Mouse (Mus musculus) liver, embryonic 14.5 days (tissue): ENCODE measurements at regions not wholly inside any gene's neighbourhood (a gene's known extent, or its start where the extent isn't known, plus 50 kb on each side); places are given as distances from the start of the nearest gene placed in this dataset.

Source experiments
- ATAC-seq: fragments of 200-750 bp; cut with Nextera tagmentation; 2 replicates; pipeline ENCODE4 v1.8.0; 2017; ENCODE audit warnings: moderate number of reproducible peaks, mild to moderate bottlenecking, moderate library complexity; ENCODE audit not compliant: insufficient read depth
- DNase-seq, 3 experiments: peaks; one replicate each; pipeline ENCODE4 v3.0.0-alpha.2; 2012 to 2013; ENCODE audit warnings: low read depth in 3 of 3, low spot score in 3 of 3
- H3K27ac ChIP-seq: fragments of 300-500 bp; sonication (generic); 2 replicates; pipeline ENCODE4 v1.5.1; 2014; ENCODE audit warnings: moderate library complexity, mild to moderate bottlenecking, control low read depth, inconsistent platforms
- H3K27me3 ChIP-seq: fragments of 300-500 bp; sonication (generic); 2 replicates; pipeline ENCODE4 v1.6.1; 2014; ENCODE audit warnings: mild to moderate bottlenecking, low read length, moderate library complexity; ENCODE audit not compliant: control insufficient read depth, insufficient read depth
- H3K36me3 ChIP-seq: fragments of 300-500 bp; sonication (generic); replicated peaks from 2 replicates; pipeline ENCODE4 v1.6.1; 2014; ENCODE audit warnings: low read depth; ENCODE audit not compliant: control insufficient read depth, insufficient read depth
- H3K4me1 ChIP-seq, 2 experiments: fragments of 200-500 bp in 1 of 2; fragments of 300-500 bp in 1 of 2; sonication (generic) in 1 of 2; replicated peaks; 2 replicates each; pipeline ENCODE4 v1.6.1; 2012 to 2014; ENCODE audit warnings: antibody characterized with exemption in 1 of 2, inconsistent platforms in 1 of 2, low read length in 1 of 2; ENCODE audit not compliant: control insufficient read depth in 2 of 2, insufficient read depth in 2 of 2
- H3K4me2 ChIP-seq: fragments of 300-500 bp; sonication (generic); 2 replicates; pipeline ENCODE4 v1.6.1; 2014; ENCODE audit warnings: low read depth, mild to moderate bottlenecking, control low read depth, moderate library complexity
- H3K4me3 ChIP-seq, 2 experiments: fragments of 200-500 bp in 1 of 2; fragments of 300-500 bp in 1 of 2; sonication (generic) in 1 of 2; 2 replicates each; pipeline ENCODE4 v1.5.1; 2012 to 2014; ENCODE audit warnings: low read depth in 2 of 2, low read length in 2 of 2, mild to moderate bottlenecking in 2 of 2, control low read depth in 1 of 2, inconsistent platforms in 1 of 2, moderate library complexity in 1 of 2; ENCODE audit not compliant: insufficient read depth in 1 of 2
- H3K9ac ChIP-seq: fragments of 300-500 bp; sonication (generic); replicated peaks from 2 replicates; pipeline ENCODE4 v1.6.1; 2014; ENCODE audit warnings: mild to moderate bottlenecking, control low read depth, moderate library complexity
- H3K9me3 ChIP-seq: fragments of 300-500 bp; sonication (generic); 2 replicates; pipeline ENCODE4 v1.6.1; 2016; ENCODE audit warnings: low read length, mixed read lengths; ENCODE audit not compliant: control insufficient read depth
- CTCF ChIP-seq: IDR thresholded peaks from 2 replicates; pipeline ENCODE4 v1.5.1; 2016; ENCODE audit warnings: antibody characterized with exemption, low read depth, control low read depth
- EP300 ChIP-seq: IDR thresholded peaks from 2 replicates; pipeline ENCODE4 v1.6.1; 2016; ENCODE audit warnings: antibody characterized with exemption, low read depth
- WGBS: fragments of 180-500 bp; shearing (Covaris S2); extraction: QIAGEN DNeasy Blood & Tissue Kit; methylation state at CpG from one replicate; pipeline ENCODE4 v1.1.7; 2014; ENCODE audit not compliant: insufficient replicate concordance; 5-methylcytosine and 5-hydroxymethylcytosine counted together

GRCm38 (mm10) chr15:87383551-87384265, 160.4 kb upstream of the Fam19a5 start:
- H3K27ac ChIP-seq, result no peak overlapping the region
- H3K9ac ChIP-seq, result no peak overlapping the region
- DNase-seq (no peak), ATAC-seq (no peak)
- no peaks in the 10 kb centered on the region for H3K27me3 ChIP-seq
- no peak for TF ChIP-seq CTCF
- no peak for TF ChIP-seq EP300
- H3K9me3 ChIP-seq, result no peaks in the 10 kb centered on the region
- 47% methylated on average over 6 of the region's 6 CpGs for WGBS
- H3K4me1 ChIP-seq, result no peaks in the 10 kb centered on the region
- H3K4me3 ChIP-seq, result no peak overlapping the region
- no peak overlapping the region for H3K4me2 ChIP-seq
- no peaks in the 10 kb centered on the region for H3K36me3 ChIP-seq

- Histone ChIP-seq H3K27me3 (no peaks in the 10 kb centered on the region), H3K4me3 (no peak overlapping the region), H3K9ac (no peak overlapping the region), H3K4me2 (no peak overlapping the region), H3K27ac (no peak overlapping the region), H3K36me3 (no peaks in the 10 kb centered on the region), H3K9me3 (no peaks in the 10 kb centered on the region), H3K4me1 (no peaks in the 10 kb centered on the region)
- TF ChIP-seq CTCF (no peak), EP300 (no peak)
- 63% methylated on average over 13 of the region's 13 CpGs for WGBS
- ATAC-seq (no peak), DNase-seq (no peak)
These were observed 159.6 kb upstream of the Fam19a5 start for GRCm38 (mm10) chr15:87384279-87385066.

- no peak overlapping the region for H3K4me3 ChIP-seq
- TF ChIP-seq EP300, result no peak
- TF ChIP-seq CTCF, result no peak
- H3K9ac ChIP-seq, result no peak overlapping the region
- 70% methylated on average over 6 of the region's 6 CpGs for WGBS
- H3K4me2 ChIP-seq, result no peak overlapping the region
- DNase-seq (no peak), ATAC-seq (no peak)
- no peaks in the 10 kb centered on the region for H3K36me3 ChIP-seq
- H3K27ac ChIP-seq, result no peak overlapping the region
- H3K4me1 ChIP-seq, result no peaks in the 10 kb centered on the region
- no peaks in the 10 kb centered on the region for H3K27me3 ChIP-seq
- no peaks in the 10 kb centered on the region for H3K9me3 ChIP-seq
These were observed 157.6 kb upstream of the Fam19a5 start for GRCm38 (mm10) chr15:87386513-87386983.

- H3K27ac ChIP-seq, result no peak overlapping the region
- no peaks in the 10 kb centered on the region for H3K9me3 ChIP-seq
These were observed 152.7 kb upstream of the Fam19a5 start for GRCm38 (mm10) chr15:87391395-87391794.

GRCm38 (mm10) chr15:87398396-87398795, 145.7 kb upstream of the Fam19a5 start:
- no peak overlapping the region for H3K4me2 ChIP-seq
- H3K4me3 ChIP-seq, result no peak overlapping the region
- DNase-seq, result no peak
- no peak for TF ChIP-seq EP300
- TF ChIP-seq CTCF, result no peak
- H3K4me1 ChIP-seq, result no peaks in the 10 kb centered on the region
- no peak overlapping the region for H3K27ac ChIP-seq
- ATAC-seq, result no peak
- no peak overlapping the region for H3K9ac ChIP-seq
- H3K27me3 ChIP-seq, result no peaks in the 10 kb centered on the region
- H3K36me3 ChIP-seq, result no peaks in the 10 kb centered on the region
- WGBS, result 38% methylated on average over 4 of the region's 4 CpGs
- H3K9me3 ChIP-seq, result no peaks in the 10 kb centered on the region

More at GRCm38 (mm10) chr15:87391395-87391794, 152.7 kb upstream of the Fam19a5 start:
- no peak overlapping the region for H3K9ac ChIP-seq
- DNase-seq, result no peak
- ATAC-seq, result no peak
- H3K4me1 ChIP-seq, result no peaks in the 10 kb centered on the region
- WGBS, result 64% methylated on average over 8 of the region's 8 CpGs
- H3K36me3 ChIP-seq, result no peaks in the 10 kb centered on the region
- TF ChIP-seq CTCF, result no peak
- no peak for TF ChIP-seq EP300
- no peak overlapping the region for H3K4me3 ChIP-seq
- no peaks in the 10 kb centered on the region for H3K27me3 ChIP-seq
- no peak overlapping the region for H3K4me2 ChIP-seq
